Mouse (Mus musculus) embryonic facial prominence, embryonic 10.5 days (tissue): Measurements from ENCODE around the gene Cdc42ep1. TPM values are rescaled to one million over a fixed set of nuclear protein-coding genes. Genes with fewer than 3 reads are reported as not detected.

Source experiments
- DNase-seq: peaks from one replicate; pipeline ENCODE4 v3.0.0-alpha.2; 2017; ENCODE audit warnings: low spot score
- H3K27ac ChIP-seq: fragments of 300-500 bp; sonication (generic); replicated peaks from 2 replicates; pipeline ENCODE4 v1.5.1; 2016; ENCODE audit warnings: mild to moderate bottlenecking
- H3K27me3 ChIP-seq: fragments of 300-500 bp; sonication (generic); replicated peaks from 2 replicates; pipeline ENCODE4 v1.6.1; 2016; ENCODE audit warnings: low read depth, mild to moderate bottlenecking; ENCODE audit not compliant: poor library complexity, severe bottlenecking
- H3K36me3 ChIP-seq: fragments of 300-500 bp; sonication (generic); replicated peaks from 2 replicates; pipeline ENCODE4 v1.6.1; 2016; ENCODE audit warnings: mild to moderate bottlenecking, moderate library complexity
- H3K4me1 ChIP-seq: fragments of 300-500 bp; sonication (generic); 2 replicates; pipeline ENCODE4 v1.6.1; 2016
- H3K4me3 ChIP-seq: fragments of 300-500 bp; sonication (generic); 2 replicates; pipeline ENCODE4 v1.5.1; 2016; ENCODE audit warnings: mild to moderate bottlenecking, moderate library complexity
- H3K9me3 ChIP-seq: fragments of 300-500 bp; sonication (generic); 2 replicates; pipeline ENCODE4 v1.6.1; 2016; ENCODE audit warnings: mild to moderate bottlenecking
- WGBS: fragments of 180-500 bp; shearing (Covaris S2); methylation state at CpG from one replicate; pipeline ENCODE4 v1.1.7; 2016; 5-methylcytosine and 5-hydroxymethylcytosine counted together
- polyA plus RNA-seq: library from polyadenylated mRNA; unstranded; fragments of >200 nt; fragmentation: Nextera tagmentation; extraction: Ambion mirVana; gene quantifications from 2 replicates; pipeline ENCODE4 v1.2.1, GENCODE M21; 2016

The Cdc42ep1 gene
- polyA plus RNA-seq = 19.9 and 20.8 TPM in 2 replicates

- H3K4me1 ChIP-seq = peaks cover 80% of the 10 kb centered on the region
- under 1% methylated on average over 86 of the region's 86 CpGs for WGBS
- peaks cover 39% of the 10 kb centered on the region for H3K27me3 ChIP-seq
- peak within 1 kb of the TSS; percentile 71 for H3K4me3 ChIP-seq
- H3K27ac ChIP-seq = peak within 1 kb of the TSS; percentile 90
- no peaks in the 10 kb centered on the region for H3K9me3 ChIP-seq
- H3K36me3 ChIP-seq = peaks cover 7% of the 10 kb centered on the region
- DNase-seq = peak; percentile 73
These were observed at the start of gene Cdc42ep1 for GRCm38 (mm10) chr15:78842371-78843163. TSS of gene Cdc42ep1 (plus strand) at chr15:78842624.

DNA sequence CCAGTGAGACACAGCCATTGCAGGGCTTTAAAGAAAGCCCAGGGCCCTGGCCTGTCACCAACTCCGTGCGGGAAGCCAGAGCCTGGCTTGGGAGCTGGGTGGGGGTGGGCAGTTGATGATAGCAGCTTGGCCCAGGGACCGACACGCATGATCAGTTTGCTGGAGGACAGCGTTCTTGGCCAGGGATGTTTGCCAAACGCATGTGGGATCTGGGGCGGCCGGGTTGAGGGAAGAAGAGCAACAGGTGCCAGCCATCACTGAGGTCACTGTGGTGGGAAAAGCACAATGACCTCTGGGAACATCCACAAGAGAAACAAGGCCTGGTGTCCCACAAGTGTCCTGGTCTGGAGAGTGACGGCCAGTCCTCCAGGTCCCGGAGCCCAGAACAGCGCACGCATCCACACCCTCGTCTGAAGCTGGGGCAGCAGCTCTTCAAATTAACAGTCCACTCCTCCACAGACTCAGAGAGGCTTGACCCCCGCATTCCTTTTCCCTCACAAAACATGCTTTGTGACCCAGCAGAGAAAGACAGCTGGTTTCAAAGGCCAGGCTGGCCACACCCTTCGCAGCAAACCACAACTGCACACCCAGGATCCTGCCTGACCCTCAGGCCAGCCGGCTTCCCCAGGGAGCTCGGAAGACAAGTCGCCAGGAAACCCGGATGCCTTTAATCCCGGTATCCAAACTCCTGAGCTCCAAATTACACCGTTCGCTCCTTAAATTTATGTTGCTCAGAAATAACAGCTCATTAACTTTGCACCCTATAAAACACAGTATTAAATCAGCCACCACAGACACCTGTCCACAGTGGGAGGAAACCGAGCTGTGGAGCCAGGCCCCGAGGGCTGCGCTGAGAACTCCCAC is 46.0 kb upstream of the Cdc42ep1 start:
- Histone ChIP-seq H3K36me3 (no peaks in the 10 kb centered on the region; the same call in 1 of the 2 replicates), H3K27me3 (peaks cover 36% of the 10 kb centered on the region), H3K4me1 (peaks cover 42% of the 10 kb centered on the region), H3K27ac (peak overlapping the region; percentile 52; the same call in 1 of the 2 replicates), H3K9me3 (no peaks in the 10 kb centered on the region), H3K4me3 (no peak overlapping the region; the same call in 1 of the 2 replicates)
- WGBS = 39% methylated on average over 25 of the region's 25 CpGs
- peak; percentile 35 for DNase-seq

- Histone ChIP-seq H3K27me3 (peaks cover 42% of the 10 kb centered on the region), H3K4me1 (peaks cover 47% of the 10 kb centered on the region)
- 83% methylated on average over 8 of the region's 8 CpGs for WGBS
These were observed 45.4 kb upstream of the Cdc42ep1 start for GRCm38 (mm10) chr15:78797060-78797329.

DNA sequence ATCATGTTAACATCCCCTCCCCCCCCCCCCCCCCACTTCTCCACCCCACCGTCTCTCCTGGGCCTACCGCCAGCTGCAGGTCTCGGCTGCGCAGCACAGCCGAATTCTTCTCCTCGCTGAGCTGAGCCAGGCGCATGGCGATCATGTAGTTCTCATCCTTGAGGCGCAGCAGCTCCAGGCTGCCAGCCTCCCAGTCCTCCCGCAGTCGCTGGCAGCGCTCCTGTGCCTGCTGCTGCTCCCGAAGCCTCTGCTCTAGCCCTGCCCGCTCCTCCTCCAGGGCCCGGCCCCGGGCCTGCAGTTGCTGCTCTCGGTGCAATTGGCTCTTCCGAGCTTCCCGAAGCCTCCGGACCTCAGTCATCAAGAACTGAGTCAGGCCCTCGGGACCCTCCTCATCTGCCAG is 43.4 kb upstream of the Cdc42ep1 start:
- 48% methylated on average over 21 of the region's 21 CpGs for WGBS
- Histone ChIP-seq H3K27me3 (peaks cover 62% of the 10 kb centered on the region), H3K4me3 (no peak overlapping the region), H3K9me3 (no peaks in the 10 kb centered on the region), H3K4me1 (peaks cover 68% of the 10 kb centered on the region), H3K36me3 (no peaks in the 10 kb centered on the region; the same call in 1 of the 2 replicates), H3K27ac (0 out of 2 replicates have a peak overlapping the region, but pooled peaks have one; percentile 32)
- no peak for DNase-seq

More at GRCm38 (mm10) chr15:78797060-78797329, 45.4 kb upstream of the Cdc42ep1 start:
- no peaks in the 10 kb centered on the region; the same call in 1 of the 2 replicates for H3K36me3 ChIP-seq
- H3K27ac ChIP-seq = no peak overlapping the region
- DNase-seq = no peak
- H3K4me3 ChIP-seq = no peak overlapping the region
- H3K9me3 ChIP-seq = no peaks in the 10 kb centered on the region

- H3K27ac ChIP-seq = no peak overlapping the region
- peak overlapping the region; percentile 67 for H3K4me3 ChIP-seq
- 35% methylated on average over 9 of the region's 9 CpGs for WGBS
- H3K4me1 ChIP-seq = peaks cover 60% of the 10 kb centered on the region
- peaks cover 83% of the 10 kb centered on the region for H3K27me3 ChIP-seq
- no peaks in the 10 kb centered on the region; the same call in 1 of the 2 replicates for H3K36me3 ChIP-seq
- no peaks in the 10 kb centered on the region for H3K9me3 ChIP-seq
- DNase-seq = no peak
These were observed 40.9 kb upstream of the Cdc42ep1 start for GRCm38 (mm10) chr15:78801571-78801970.

- no peaks in the 10 kb centered on the region for H3K9me3 ChIP-seq
- peaks cover 81% of the 10 kb centered on the region for H3K27me3 ChIP-seq
- peak; percentile 54 for DNase-seq
- no peaks in the 10 kb centered on the region; the same call in 1 of the 2 replicates for H3K36me3 ChIP-seq
- H3K4me3 ChIP-seq = peak overlapping the region; percentile 67
- peak overlapping the region; percentile 73 for H3K27ac ChIP-seq
- 4% methylated on average over 67 of the region's 67 CpGs for WGBS
- H3K4me1 ChIP-seq = peaks cover 60% of the 10 kb centered on the region
These were observed 40.3 kb upstream of the Cdc42ep1 start for GRCm38 (mm10) chr15:78801971-78802741.

- under 1% methylated on average over 70 of the region's 70 CpGs for WGBS
- H3K4me1 ChIP-seq = peaks cover 58% of the 10 kb centered on the region
- peak within 1 kb of the TSS; percentile 67 for H3K4me3 ChIP-seq
- H3K9me3 ChIP-seq = no peaks in the 10 kb centered on the region
- peak within 1 kb of the TSS; percentile 73 for H3K27ac ChIP-seq
- H3K27me3 ChIP-seq = peaks cover 81% of the 10 kb centered on the region
- DNase-seq = peak; percentile 65
- no peaks in the 10 kb centered on the region; the same call in 1 of the 2 replicates for H3K36me3 ChIP-seq
These were observed 39.5 kb upstream of the Cdc42ep1 start, which contains the start of gene Card10 for GRCm38 (mm10) chr15:78802776-78803391. TSS of gene Card10 (minus strand) at chr15:78803042.

DNA sequence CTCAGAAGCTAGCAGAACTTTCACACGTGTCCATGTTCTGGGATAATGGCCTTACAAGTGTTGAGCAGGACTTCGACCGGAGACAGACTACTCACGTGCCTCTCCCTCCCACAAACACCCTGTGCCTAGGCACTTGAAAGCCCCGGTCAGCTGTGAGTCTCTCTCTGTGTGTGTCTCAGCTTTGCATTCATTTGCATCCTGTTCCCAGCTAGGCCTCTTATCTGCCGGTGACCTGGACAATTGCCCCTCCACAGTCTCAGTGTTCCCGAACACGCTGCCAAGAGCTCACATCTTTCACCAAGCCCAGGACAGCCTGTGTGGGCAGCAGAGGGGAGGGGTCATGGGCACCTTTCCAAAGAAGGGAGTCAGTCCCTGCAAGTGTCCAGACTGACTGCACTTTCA is 38.9 kb upstream of the Cdc42ep1 start:
- no peak overlapping the region; the same call in 1 of the 2 replicates for H3K27ac ChIP-seq
- no peaks in the 10 kb centered on the region; the same call in 1 of the 2 replicates for H3K36me3 ChIP-seq
- no peaks in the 10 kb centered on the region for H3K9me3 ChIP-seq
- peaks cover 78% of the 10 kb centered on the region for H3K27me3 ChIP-seq
- H3K4me1 ChIP-seq = peaks cover 55% of the 10 kb centered on the region
- DNase-seq = peak; percentile 37
- peak overlapping the region; percentile 67; the same call in 1 of the 2 replicates for H3K4me3 ChIP-seq
- WGBS = 4% methylated on average over 8 of the region's 8 CpGs

- no peaks in the 10 kb centered on the region for H3K9me3 ChIP-seq
- peaks cover 78% of the 10 kb centered on the region for H3K27me3 ChIP-seq
- no peak overlapping the region for H3K27ac ChIP-seq
- WGBS = 8% methylated on average over 6 of the region's 6 CpGs
- no peak overlapping the region for H3K4me3 ChIP-seq
- peaks cover 51% of the 10 kb centered on the region for H3K4me1 ChIP-seq
- no peaks in the 10 kb centered on the region for H3K36me3 ChIP-seq
- no peak for DNase-seq
These were observed 38.1 kb upstream of the Cdc42ep1 start for GRCm38 (mm10) chr15:78804326-78804725.

GRCm38 (mm10) chr15:78805351-78805750 is 37.1 kb upstream of the Cdc42ep1 start:
- no peaks in the 10 kb centered on the region for H3K36me3 ChIP-seq
- WGBS = 77% methylated on average over 2 of the region's 2 CpGs
- no peak overlapping the region for H3K27ac ChIP-seq
- H3K27me3 ChIP-seq = peaks cover 75% of the 10 kb centered on the region
- DNase-seq = no peak
- H3K4me1 ChIP-seq = peaks cover 59% of the 10 kb centered on the region
- no peaks in the 10 kb centered on the region for H3K9me3 ChIP-seq
- no peak overlapping the region for H3K4me3 ChIP-seq

DNA sequence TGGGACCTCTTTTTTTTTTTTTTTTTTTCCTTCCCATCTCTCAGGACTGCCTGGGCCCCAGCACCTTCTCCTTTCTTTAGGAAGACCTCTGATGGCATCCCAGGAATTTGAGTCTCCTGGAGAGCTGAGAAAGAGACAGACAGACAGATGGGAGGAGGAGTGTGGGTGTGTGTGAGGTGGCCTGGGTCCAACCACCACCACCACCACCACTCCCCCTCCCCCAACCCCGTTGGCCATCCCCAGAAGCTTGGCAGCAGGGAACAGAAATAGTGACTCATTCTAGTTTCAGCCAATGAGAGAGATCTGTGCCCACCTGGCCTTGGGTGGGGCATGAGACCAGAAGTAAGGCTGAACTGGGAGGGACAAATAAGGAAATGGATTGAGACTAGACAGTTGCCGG is 35.8 kb upstream of the Cdc42ep1 start:
- Histone ChIP-seq H3K4me1 (peaks cover 59% of the 10 kb centered on the region), H3K27me3 (peaks cover 62% of the 10 kb centered on the region), H3K36me3 (no peaks in the 10 kb centered on the region), H3K9me3 (no peaks in the 10 kb centered on the region), H3K27ac (no peak overlapping the region), H3K4me3 (no peak overlapping the region)
- no peak for DNase-seq
- 54% methylated on average over 2 of the region's 2 CpGs for WGBS
